Mouse (Mus musculus) cerebellum, postnatal 36 days (tissue): ENCODE data around the gene Pgap3.
A peak's percentile ranks its signal among the peaks of the same experiment; 100 is the strongest.

Experiments
- DNase-seq, 2 experiments: peaks; one replicate each; pipeline ENCODE4 v3.0.0; 2021 to 2022; ENCODE audit warnings: mixed read lengths in 2 of 2

Gene Pgap3

DNA sequence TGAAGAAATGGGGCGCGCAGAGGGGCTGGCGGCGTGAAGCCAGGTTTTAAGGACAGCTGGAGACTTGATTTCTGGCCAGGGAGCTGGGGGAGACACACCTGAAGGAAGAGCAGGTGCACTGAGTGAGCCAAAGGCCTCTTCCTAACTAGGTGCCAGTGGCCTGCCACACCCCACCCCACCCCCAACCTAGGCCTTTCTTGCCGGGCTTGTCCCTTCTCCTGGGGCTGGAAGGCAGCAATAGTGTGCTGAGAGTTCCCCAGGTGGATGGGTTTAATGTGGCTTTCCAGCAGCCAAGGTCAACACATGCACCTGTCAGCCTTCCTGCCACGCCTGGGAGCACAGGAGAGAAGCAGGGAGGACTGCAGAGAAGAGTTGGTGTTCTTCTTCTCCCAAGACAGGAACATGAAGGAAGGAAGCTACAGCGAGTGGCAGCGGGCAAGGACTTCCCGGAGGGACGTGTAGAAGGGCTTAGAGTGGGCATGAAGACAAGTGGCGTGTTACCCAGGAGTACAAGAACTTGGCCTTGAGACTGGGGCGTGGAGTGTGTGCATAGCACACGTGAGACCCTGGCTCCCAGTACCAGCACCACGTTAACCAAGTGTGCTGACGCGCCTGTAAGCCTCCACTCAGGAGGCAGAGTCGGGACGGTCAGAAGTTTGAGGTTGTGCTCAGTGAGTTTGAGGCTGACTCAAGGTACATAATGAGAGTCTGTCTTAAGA lies 47.9 kb downstream of the Pgap3 start:
- DNase-seq, result no peak

DNA sequence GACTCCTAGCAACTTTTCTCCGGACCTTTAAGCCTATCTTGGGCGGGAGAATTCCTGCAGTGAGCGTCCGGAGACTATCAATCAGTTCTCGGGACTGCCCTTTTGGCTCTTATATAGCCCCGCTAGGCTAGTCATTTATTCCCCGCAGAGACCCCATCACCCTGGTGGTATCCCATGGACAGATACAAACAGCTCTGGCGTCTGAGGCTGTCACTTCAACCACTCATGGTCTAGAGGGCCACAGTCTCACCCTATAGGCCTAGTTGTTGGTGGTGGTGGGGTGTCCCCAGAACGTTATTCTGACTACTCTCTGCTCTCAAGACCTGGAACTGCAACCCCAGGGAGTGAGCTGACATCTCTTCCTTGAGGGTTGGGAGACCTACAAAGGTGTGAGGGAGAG lies 51.0 kb downstream of the Pgap3 start:
- DNase-seq, result no peak

DNA sequence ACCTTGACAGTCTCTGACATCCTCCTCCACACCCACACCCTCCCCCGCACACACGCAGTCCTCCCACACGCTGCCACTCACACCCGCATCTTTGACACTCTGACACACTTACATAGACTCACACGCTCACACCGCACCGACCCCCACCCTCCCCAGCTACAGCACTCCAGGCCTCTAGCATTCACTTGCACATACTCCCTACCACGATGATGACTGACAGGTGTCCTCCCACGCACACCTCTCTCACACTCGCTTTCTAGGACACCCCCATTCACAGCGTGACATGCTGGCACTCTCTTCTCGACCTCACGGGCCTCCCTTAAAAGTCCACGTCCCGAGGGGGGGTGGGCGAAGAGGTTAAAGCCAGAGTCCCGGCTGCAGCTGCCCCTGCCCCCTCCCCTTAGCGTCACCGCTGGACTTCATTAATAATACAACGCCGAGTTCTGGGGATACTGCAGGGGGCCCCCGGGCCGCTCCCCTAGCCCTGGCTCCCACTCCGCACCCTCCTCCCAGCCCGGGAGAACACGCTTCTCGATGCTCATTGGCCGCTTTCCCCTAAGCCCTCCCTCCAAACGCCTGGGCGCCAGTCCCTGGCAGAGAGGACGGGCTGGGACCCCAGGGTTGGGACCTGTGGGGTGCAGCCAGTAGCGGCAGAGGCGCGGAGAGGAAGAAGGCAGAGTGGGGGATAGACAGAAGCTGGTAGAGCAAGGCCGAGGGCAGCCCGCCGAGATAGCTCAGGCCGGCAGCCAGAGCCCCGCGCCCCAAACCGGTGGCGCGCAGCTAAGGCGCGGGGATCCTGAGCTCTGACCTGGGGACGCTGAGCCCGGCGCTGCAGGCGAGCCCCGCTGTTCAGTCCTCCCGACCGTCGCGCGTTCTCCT lies 52.0 kb downstream of the Pgap3 start, which contains the start of gene Ppp1r1b:
Gene Ppp1r1b (plus strand): TSS at position 322 of the 879 bp plus-strand sequence.
- DNase-seq, result peak; percentile 72 to 76

DNA sequence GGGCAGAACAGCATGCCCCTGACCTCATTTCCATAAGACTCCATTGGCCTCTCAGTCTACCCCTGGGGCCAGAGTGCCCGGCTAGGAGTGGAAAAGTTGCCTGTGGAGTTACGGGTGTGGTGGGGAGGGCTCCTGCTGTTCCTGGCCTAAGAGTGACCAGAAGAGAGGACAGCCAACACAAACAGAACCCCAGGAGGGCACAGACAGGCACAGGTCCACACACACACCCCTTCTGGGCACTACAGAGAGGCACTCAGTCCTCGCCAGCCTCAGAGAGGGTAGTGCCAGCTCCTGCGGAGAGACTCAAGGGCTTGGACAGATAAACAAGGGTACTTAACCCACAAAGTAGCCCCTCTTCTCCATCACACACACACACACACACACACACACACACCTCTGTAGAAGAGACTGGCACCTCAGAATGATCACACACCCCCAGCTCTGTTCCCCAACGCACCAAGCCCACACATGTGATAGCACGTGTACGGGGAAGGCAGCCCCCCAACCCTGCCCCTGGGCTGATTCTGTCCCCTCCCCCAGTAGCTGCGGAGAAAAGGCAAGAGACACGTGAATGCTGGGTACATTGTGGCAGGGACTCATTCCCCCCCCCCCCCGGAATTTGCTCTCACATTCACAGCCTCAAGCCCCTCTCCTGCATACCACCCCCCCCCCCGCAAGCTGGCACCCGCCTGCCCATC lies 52.8 kb downstream of the Pgap3 start:
- DNase-seq, result peak in 1 of 2 experiments; percentile 43

DNA sequence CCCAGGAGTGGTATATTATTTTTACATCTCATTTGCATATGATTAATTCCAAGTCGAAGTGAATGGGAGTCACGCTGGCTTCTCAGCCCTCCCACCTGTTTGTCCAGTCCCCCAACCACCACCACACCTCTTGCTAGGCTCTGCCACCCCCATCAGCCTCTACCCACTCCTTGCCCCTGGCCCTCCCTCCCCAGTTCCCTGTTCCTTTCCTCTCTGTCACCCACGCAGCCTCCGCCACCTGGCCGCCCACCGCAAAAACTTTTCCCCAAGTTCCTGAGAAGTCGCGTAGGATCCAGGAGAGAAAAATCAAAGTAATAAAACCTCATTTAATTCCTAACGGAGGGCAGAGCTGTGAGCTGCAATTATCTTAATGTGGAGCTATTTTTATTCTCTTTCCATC lies 54.1 kb downstream of the Pgap3 start:
- no peak for DNase-seq

DNA sequence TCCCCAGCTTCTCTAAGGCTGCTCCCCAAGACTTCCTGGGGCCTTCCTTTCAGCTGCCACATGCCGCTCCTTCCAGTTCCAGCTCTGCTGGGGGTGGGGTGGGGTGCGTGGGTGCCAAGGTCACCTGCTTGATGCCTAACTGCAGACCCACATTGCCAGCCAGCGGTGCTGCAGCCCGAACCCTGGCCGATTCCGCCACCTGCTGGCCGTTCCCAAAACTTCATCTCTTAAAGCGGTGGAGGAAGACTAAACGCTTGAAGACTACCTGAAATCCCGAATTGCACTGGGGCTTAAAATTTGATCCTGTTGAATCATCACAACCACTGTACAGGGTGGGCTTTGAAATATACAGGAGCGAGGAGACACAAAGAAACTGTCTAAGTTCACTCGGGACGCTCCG lies 55.0 kb downstream of the Pgap3 start:
- DNase-seq, result peak; percentile 91 to 94

DNA sequence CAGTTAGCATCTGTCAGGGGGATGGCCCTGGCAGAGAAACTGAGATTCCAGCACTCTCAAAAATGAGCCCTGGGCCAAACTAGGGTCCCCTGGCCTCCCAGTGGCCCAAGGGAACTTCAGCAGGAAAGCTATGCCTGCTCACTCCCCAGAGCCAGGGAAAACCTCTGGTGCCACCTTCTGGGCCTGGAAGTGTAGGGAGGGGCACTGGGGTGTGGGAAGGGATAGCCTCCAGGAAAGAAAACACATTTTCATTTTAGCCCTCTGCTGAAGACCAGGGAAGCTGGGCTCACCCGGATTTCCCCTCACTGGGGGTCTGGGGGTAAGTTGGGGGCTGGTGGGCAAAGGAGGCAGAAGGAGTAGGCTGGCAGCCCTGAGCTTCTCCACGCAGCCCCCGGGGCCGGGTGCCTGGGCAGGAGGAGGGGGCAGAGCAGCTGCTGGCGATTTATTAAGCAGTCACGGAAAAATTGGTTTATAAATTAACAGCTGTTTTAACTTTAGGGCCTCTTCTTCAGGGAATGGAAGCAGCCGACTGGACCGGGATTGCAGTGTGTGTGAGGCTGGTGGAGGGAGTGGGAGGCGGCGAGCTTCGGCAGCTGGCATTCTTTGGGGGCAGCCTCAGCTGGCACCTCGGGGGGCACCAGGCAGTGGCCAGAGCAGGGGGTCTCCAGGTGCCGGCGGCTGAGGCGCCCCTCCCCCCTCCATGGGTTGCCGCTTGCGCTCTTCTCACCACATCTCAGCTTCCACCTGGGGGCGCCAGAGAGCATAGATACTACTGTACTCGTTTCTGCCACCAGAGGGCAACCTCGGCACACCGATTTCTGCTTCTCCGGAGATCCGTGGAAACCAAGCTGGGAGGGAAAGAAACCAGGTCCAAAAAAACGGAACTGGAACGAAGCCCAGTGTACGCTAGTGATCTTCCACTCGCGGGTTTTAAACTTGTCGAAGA lies 58.0 kb downstream of the Pgap3 start:
- DNase-seq, result peak; percentile 96 to 100

DNA sequence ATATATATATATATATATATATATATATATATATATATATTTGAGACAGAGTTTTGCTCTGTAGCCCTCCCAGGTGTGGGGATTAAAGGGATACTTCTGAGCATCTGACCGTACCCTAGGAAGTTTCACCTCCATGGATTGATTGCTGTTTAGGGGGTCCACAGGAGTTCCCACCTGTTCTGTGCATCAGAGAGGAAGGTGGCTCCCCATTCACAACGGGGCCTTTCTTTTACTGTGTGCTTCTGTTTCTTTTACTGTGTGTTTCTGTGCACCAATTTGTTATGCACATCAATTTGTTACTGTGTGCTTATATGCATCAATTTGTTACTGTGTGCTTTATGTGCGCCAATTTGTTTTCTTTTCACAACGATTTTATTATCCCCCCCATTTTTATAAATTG lies 59.1 kb downstream of the Pgap3 start:
- DNase-seq, result no peak

DNA sequence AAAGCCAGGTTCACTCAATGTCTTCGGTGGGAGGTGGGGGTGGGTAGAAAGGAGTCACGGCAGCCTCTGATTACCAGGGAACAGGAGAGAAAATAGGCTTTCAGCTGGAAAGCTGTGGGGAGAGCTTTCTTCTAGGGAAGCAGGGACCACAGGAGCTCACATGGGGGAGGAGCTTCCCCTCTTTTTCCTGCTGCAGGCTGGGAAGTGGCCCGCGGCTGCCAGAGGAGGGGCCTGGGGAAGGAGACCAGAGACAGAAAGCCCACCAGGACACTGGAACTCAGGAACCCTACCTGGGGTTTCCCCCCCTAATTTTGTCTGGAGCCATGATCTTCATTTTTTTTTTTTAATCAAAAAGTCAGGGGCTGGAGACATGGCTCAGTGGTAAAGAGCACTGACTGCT lies 59.7 kb downstream of the Pgap3 start:
- no peak for DNase-seq

DNA sequence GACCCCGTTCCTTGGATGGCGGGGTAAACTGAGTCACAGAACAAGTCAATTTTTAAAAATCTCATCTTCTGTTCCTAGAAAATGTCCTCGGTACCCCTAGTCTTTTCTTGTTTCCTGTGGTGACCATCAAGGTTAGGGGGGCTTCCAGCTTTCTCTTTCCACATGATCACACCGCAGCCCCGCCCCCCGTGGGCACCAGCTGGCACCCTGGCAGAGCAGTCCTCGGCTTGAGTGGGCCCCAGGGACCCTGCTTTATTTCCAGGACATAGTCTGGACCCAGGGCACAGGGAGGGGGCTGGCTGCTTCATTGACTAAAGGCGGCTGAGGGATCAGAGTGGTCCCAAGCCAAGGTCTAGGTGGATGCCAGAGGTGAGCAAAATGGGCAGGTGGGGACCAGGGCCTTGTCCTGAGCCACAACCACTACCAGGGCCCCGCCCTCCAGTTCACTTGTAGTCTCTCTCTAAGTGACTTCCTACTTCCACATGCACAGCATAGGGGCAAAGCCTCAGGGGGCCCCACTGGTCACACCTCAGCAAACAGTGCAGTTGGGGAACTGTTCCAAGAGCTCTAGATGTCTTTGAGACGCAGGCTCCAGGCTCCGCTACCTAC lies 60.5 kb downstream of the Pgap3 start:
- DNase-seq, result no peak

DNA sequence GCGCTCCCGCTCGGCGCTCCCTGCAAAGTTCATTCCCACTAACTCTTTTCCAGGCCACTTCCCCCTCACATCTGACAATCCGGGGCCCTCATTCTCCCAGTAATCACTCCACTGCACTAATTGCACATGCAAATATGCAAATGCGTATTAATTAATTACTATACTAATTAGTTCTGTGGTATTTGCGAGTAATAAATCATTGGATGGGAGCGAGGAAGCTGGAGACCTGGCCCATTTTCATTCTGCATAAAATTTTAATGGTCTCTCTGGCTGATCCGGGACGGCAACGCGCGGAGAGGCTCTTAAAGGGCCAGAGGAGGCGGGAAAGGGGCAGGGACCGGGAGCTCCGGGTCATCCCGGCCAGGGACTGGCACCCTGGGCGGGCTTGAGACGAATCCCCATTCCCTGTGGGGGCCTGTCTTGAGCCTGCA lies 61.2 kb downstream of the Pgap3 start:
- peak; percentile 55 to 66 for DNase-seq
